Mouse (Mus musculus): ENCODE results near the gene a. TPM values are rescaled to one million over a fixed set of nuclear protein-coding genes. Genes with fewer than 3 reads are reported as not detected.
"Not testable (repeated sequence)": the region's sequence is repeated elsewhere in the genome, so short reads cannot be mapped to it uniquely, and the experiment has no call there.

The a gene
- polyA plus RNA-seq, 1 experiment from 2014 or later = 0.18 TPM

GRCm38 (mm10) chr2:154963176-154963575 is 172.0 kb downstream of the a start:
- no peak overlapping the region for H3K9ac ChIP-seq (ENCODE audit: low read depth, low read length)
- H3K4me3 ChIP-seq (ENCODE audit: low read depth, low read length) = no peak overlapping the region
- TF ChIP-seq CTCF (IDR thresholded peaks at IDR 0.05; ENCODE audit: low read depth) = no peak
- no peaks in the 10 kb centered on the region for H3K36me3 ChIP-seq (ENCODE audit: control insufficient read depth, insufficient read depth)
- no peak overlapping the region for H3K27ac ChIP-seq (ENCODE audit: low read depth, low read length)
- H3K9me3 ChIP-seq (ENCODE audit: control insufficient read depth) = no peaks in the 10 kb centered on the region
- H3K27me3 ChIP-seq (replicated peaks; ENCODE audit: control insufficient read depth, insufficient read depth, low read length) = no peaks in the 10 kb centered on the region
- no peak overlapping the region for H3K4me2 ChIP-seq (replicated peaks; ENCODE audit: low read depth)
- ATAC-seq = no peak
- H3K4me1 ChIP-seq (replicated peaks; ENCODE audit: control insufficient read depth, insufficient read depth, low read length) = no peaks in the 10 kb centered on the region
- 51% methylated on average over 5 of the region's 5 CpGs for WGBS

- not testable (repeated sequence) for H3K36me3 ChIP-seq (ENCODE audit: control insufficient read depth, insufficient read depth); H3K4me1 ChIP-seq (replicated peaks; ENCODE audit: control insufficient read depth, insufficient read depth, low read length); H3K9ac ChIP-seq (ENCODE audit: low read depth, low read length); H3K4me3 ChIP-seq (ENCODE audit: low read depth, low read length); H3K27me3 ChIP-seq (replicated peaks; ENCODE audit: control insufficient read depth, insufficient read depth, low read length); H3K9me3 ChIP-seq (ENCODE audit: control insufficient read depth); H3K4me2 ChIP-seq (replicated peaks; ENCODE audit: low read depth); H3K27ac ChIP-seq (ENCODE audit: low read depth, low read length); ATAC-seq
- 74% methylated on average over 14 of the region's 14 CpGs for WGBS
Observed at GRCm38 (mm10) chr2:154969740-154970397, 178.7 kb downstream of the a start.

GRCm38 (mm10) chr2:154971919-154972692 is 180.9 kb downstream of the a start:
- TF ChIP-seq CTCF (IDR thresholded peaks at IDR 0.05; ENCODE audit: low read depth) = no peak
- ATAC-seq = no peak; the same call in 1 of the 2 replicates
- no peaks in the 10 kb centered on the region for H3K9me3 ChIP-seq (ENCODE audit: control insufficient read depth)
- no peaks in the 10 kb centered on the region for H3K36me3 ChIP-seq (ENCODE audit: control insufficient read depth, insufficient read depth)
- H3K27ac ChIP-seq (ENCODE audit: low read depth, low read length) = no peak overlapping the region
- WGBS = 42% methylated on average over 18 of the region's 18 CpGs
- H3K4me1 ChIP-seq (replicated peaks; ENCODE audit: control insufficient read depth, insufficient read depth, low read length) = no peaks in the 10 kb centered on the region
- H3K4me3 ChIP-seq (ENCODE audit: low read depth, low read length) = no peak overlapping the region
- no peak overlapping the region for H3K4me2 ChIP-seq (replicated peaks; ENCODE audit: low read depth)
- no peak overlapping the region for H3K9ac ChIP-seq (ENCODE audit: low read depth, low read length)
- no peaks in the 10 kb centered on the region for H3K27me3 ChIP-seq (replicated peaks; ENCODE audit: control insufficient read depth, insufficient read depth, low read length)

- no peaks in the 10 kb centered on the region for H3K4me1 ChIP-seq (replicated peaks; ENCODE audit: control insufficient read depth, insufficient read depth, low read length)
- no peak overlapping the region for H3K4me3 ChIP-seq (ENCODE audit: low read depth, low read length)
- H3K27me3 ChIP-seq (replicated peaks; ENCODE audit: control insufficient read depth, insufficient read depth, low read length) = no peaks in the 10 kb centered on the region
- ATAC-seq = no peak
- H3K4me2 ChIP-seq (replicated peaks; ENCODE audit: low read depth) = no peak overlapping the region
- 82% methylated on average over 5 of the region's 5 CpGs for WGBS
- no peak overlapping the region for H3K9ac ChIP-seq (ENCODE audit: low read depth, low read length)
- no peak for TF ChIP-seq CTCF (IDR thresholded peaks at IDR 0.05; ENCODE audit: low read depth)
- H3K9me3 ChIP-seq (ENCODE audit: control insufficient read depth) = no peaks in the 10 kb centered on the region
- H3K27ac ChIP-seq (ENCODE audit: low read depth, low read length) = no peak overlapping the region
- H3K36me3 ChIP-seq (ENCODE audit: control insufficient read depth, insufficient read depth) = no peaks in the 10 kb centered on the region
Observed at GRCm38 (mm10) chr2:154972981-154973380, 181.8 kb downstream of the a start.

- no peak for ATAC-seq
- no peaks in the 10 kb centered on the region for H3K36me3 ChIP-seq (ENCODE audit: control insufficient read depth, insufficient read depth)
- 75% methylated on average over 1 of the region's 1 CpGs for WGBS
- H3K4me1 ChIP-seq (replicated peaks; ENCODE audit: control insufficient read depth, insufficient read depth, low read length) = no peaks in the 10 kb centered on the region
- H3K4me2 ChIP-seq (replicated peaks; ENCODE audit: low read depth) = no peak overlapping the region
- no peaks in the 10 kb centered on the region for H3K27me3 ChIP-seq (replicated peaks; ENCODE audit: control insufficient read depth, insufficient read depth, low read length)
- H3K4me3 ChIP-seq (ENCODE audit: low read depth, low read length) = no peak overlapping the region
- TF ChIP-seq CTCF (IDR thresholded peaks at IDR 0.05; ENCODE audit: low read depth) = peak; percentile 38
- no peak overlapping the region for H3K27ac ChIP-seq (ENCODE audit: low read depth, low read length)
- H3K9ac ChIP-seq (ENCODE audit: low read depth, low read length) = no peak overlapping the region
- H3K9me3 ChIP-seq (ENCODE audit: control insufficient read depth) = no peaks in the 10 kb centered on the region
Observed at GRCm38 (mm10) chr2:154986609-154987008, 195.4 kb downstream of the a start.

- TF ChIP-seq CTCF (IDR thresholded peaks at IDR 0.05; ENCODE audit: low read depth) = no peak
- Histone ChIP-seq H3K36me3 (ENCODE audit: control insufficient read depth, insufficient read depth) (no peaks in the 10 kb centered on the region), H3K4me3 (ENCODE audit: low read depth, low read length) (no peak overlapping the region), H3K27me3 (replicated peaks; ENCODE audit: control insufficient read depth, insufficient read depth, low read length) (no peaks in the 10 kb centered on the region), H3K4me2 (replicated peaks; ENCODE audit: low read depth) (no peak overlapping the region), H3K27ac (ENCODE audit: low read depth, low read length) (no peak overlapping the region), H3K9me3 (ENCODE audit: control insufficient read depth) (no peaks in the 10 kb centered on the region), H3K4me1 (replicated peaks; ENCODE audit: control insufficient read depth, insufficient read depth, low read length) (no peaks in the 10 kb centered on the region), H3K9ac (ENCODE audit: low read depth, low read length) (no peak overlapping the region)
- no peak for ATAC-seq
- WGBS = 64% methylated on average over 8 of the region's 8 CpGs
Observed at GRCm38 (mm10) chr2:154991411-154991810, 200.2 kb downstream of the a start.

All from intestine, postnatal 0 days (tissue).